Mouse (Mus musculus) limb, embryonic 10.5 days (tissue): ENCODE results near the gene Pold4. TPM values are rescaled to one million over a fixed set of nuclear protein-coding genes. Genes with fewer than 3 reads are reported as not detected.

Source experiments
- DNase-seq: peaks from one replicate; pipeline ENCODE4 v3.0.0-alpha.2; 2017; ENCODE audit warnings: low spot score
- H3K27ac ChIP-seq: fragments of 300-500 bp; sonication (generic); 2 replicates; pipeline ENCODE4 v1.5.1; 2016; ENCODE audit warnings: mild to moderate bottlenecking
- H3K27me3 ChIP-seq: fragments of 300-500 bp; sonication (generic); 2 replicates; pipeline ENCODE4 v1.6.1; 2016; ENCODE audit warnings: low read depth, mild to moderate bottlenecking; ENCODE audit not compliant: poor library complexity, severe bottlenecking
- H3K36me3 ChIP-seq: fragments of 300-500 bp; sonication (generic); 2 replicates; pipeline ENCODE4 v1.6.1; 2016; ENCODE audit warnings: mild to moderate bottlenecking, moderate library complexity
- H3K4me1 ChIP-seq: fragments of 300-500 bp; sonication (generic); 2 replicates; pipeline ENCODE4 v1.6.1; 2016
- H3K4me3 ChIP-seq: fragments of 300-500 bp; sonication (generic); 2 replicates; pipeline ENCODE4 v1.5.1; 2016; ENCODE audit warnings: mild to moderate bottlenecking, moderate library complexity
- H3K9me3 ChIP-seq: fragments of 300-500 bp; sonication (generic); replicated peaks from 2 replicates; pipeline ENCODE4 v1.6.1; 2016; ENCODE audit warnings: mild to moderate bottlenecking
- WGBS: fragments of 180-500 bp; shearing (Covaris S2); methylation state at CpG from one replicate; pipeline ENCODE4 v1.1.7; 2016; 5-methylcytosine and 5-hydroxymethylcytosine counted together
- polyA plus RNA-seq: library from polyadenylated mRNA; unstranded; fragments of >200 nt; fragmentation: Nextera tagmentation; extraction: Ambion mirVana; gene quantifications from 2 replicates; pipeline ENCODE4 v1.2.1, GENCODE M21; 2016

Pold4 gene
- polyA plus RNA-seq, 1 experiment from 2014 or later = 16.2 TPM

DNA sequence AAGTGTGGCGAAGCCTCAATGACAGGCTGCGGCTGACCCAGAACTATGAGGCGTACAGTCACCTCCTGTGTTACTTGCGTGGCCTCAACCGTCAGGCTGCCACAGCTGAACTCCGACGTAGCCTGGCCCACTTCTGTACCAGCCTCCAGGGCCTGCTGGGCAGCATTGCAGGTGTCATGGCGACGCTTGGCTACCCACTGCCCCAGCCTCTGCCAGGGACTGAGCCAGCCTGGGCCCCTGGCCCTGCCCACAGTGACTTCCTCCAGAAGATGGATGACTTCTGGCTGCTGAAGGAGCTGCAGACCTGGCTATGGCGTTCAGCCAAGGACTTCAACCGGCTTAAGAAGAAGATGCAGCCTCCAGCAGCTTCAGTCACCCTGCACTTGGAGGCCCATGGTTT, 9.5 kb upstream of the Pold4 start:
- DNase-seq = no peak
- peaks cover 29% of the 10 kb centered on the region for H3K36me3 ChIP-seq
- peaks cover 53% of the 10 kb centered on the region for H3K4me1 ChIP-seq
- 78% methylated on average over 11 of the region's 11 CpGs for WGBS
- peaks cover 25% of the 10 kb centered on the region for H3K27me3 ChIP-seq
- no peak overlapping the region for H3K27ac ChIP-seq
- no peaks in the 10 kb centered on the region for H3K9me3 ChIP-seq
- no peak overlapping the region for H3K4me3 ChIP-seq

DNA sequence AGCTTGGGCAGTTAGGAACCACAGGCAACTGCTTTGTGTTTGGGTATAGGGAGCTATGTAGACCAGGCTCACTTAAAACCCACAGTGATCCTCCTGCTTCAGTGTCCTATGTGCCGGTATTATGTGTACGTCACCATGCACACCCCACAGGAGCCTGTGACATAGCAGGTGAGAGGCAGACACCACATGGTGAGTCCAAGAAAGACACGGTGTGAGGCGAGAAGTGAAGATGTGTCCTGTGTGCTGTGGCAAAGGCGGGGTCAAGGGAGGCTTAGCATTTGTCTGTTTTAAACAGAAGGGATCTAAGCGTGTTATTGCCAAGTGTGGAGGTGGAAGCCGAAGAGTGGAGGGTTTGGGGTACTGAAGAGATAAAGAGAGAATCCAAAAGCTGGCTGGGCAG, 4.9 kb upstream of the Pold4 start:
- Histone ChIP-seq H3K36me3 (peaks cover 14% of the 10 kb centered on the region), H3K4me3 (no peak overlapping the region), H3K9me3 (no peaks in the 10 kb centered on the region), H3K4me1 (peaks cover 42% of the 10 kb centered on the region), H3K27me3 (peaks cover 42% of the 10 kb centered on the region), H3K27ac (no peak overlapping the region)
- DNase-seq = no peak
- 89% methylated on average over 7 of the region's 7 CpGs for WGBS

DNA sequence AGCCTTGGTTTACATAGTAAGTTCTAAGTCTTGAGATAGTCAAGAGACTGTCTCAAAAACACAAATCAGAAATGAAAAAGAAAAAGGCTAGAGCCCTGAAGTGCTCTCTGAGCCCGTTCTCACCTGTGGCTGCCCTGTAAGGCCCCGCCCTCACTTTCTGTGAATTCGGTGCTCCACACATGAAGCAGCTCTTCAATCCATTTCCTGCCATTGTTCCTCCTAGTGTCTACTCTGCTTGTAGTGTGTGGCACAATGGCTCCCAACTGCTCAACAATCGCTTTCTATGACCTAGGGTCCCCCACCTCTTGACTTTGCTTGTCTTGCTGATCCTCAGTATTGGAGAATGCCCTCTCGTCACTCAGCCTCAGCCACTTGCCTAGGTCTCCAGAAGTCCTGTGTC, 4.3 kb upstream of the Pold4 start:
- no peak overlapping the region for H3K27ac ChIP-seq
- WGBS = 75% methylated on average over 5 of the region's 5 CpGs

DNA sequence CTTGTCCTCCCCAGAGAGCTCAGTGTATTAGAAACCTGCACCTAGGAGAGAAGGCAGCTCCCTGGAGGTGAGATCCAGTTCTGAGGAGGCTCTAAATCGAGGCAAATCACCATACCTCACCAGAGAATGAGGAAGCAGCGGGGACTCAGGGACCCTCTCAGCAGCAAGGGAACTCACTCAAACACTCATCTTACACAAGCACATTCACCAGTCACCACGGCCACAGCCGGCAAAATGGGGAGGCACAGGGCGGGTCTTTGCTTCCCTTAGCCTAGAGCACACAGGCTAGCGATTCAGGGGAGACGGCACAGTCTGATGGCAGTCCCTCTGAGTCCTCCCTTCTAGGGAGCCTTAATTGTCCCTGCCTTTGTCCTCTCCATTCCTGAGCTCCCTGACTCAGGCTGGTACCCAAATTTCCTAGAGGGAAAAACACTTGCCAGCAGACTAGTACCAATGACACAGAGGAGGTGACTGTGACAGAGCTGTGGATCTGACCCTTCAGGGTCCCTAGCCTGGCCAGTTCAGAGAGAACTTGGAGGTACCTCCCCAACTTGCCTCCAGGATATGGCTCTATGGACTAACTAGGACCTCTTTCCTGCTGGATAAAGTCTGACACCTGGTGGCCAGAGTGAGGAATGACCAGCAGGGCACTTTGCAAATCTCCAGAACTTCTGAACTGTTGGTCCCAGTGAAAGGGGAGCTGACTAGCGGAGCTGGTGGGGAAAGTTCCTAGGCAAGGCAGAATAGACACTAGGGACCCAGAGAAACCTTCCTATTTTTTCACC, 3.6 kb upstream of the Pold4 start:
- WGBS = 19% methylated on average over 8 of the region's 8 CpGs
- Histone ChIP-seq H3K4me1 (peaks cover 41% of the 10 kb centered on the region), H3K27ac (0 out of 2 replicates have a peak overlapping the region, but pooled peaks have one; percentile 42), H3K9me3 (no peaks in the 10 kb centered on the region), H3K4me3 (no peak overlapping the region), H3K27me3 (peaks cover 34% of the 10 kb centered on the region), H3K36me3 (peaks cover under 1% of the 10 kb centered on the region; the same call in 1 of the 2 replicates)
- DNase-seq = peak; percentile 79

More for the DNA sequence above, 4.3 kb upstream of the Pold4 start:
- Histone ChIP-seq H3K9me3 (no peaks in the 10 kb centered on the region), H3K27me3 (peaks cover 35% of the 10 kb centered on the region), H3K4me1 (peaks cover 42% of the 10 kb centered on the region), H3K36me3 (peaks cover 7% of the 10 kb centered on the region), H3K4me3 (no peak overlapping the region)
- DNase-seq = no peak

DNA sequence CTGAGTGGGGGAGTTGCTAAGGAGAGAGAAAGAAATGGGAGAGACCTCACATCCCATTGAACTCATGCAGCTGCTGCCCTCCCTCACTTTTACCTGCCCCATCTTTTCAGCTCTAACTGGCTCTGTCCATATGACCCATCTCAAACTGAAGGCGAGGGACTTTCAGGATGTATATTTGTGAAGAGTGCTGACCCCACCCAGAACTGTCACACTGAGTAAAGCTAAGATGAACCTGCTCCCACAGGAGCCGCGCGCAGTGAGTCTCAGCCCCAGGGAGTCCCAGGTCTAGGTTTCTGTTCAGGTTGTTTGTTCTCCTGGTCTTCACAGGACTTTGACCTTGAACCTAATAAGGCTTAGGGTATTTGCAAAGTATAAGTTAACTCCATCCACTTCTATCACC, 2.8 kb upstream of the Pold4 start:
- 78% methylated on average over 4 of the region's 4 CpGs for WGBS
- H3K27me3 ChIP-seq = peaks cover 37% of the 10 kb centered on the region
- no peak overlapping the region for H3K4me3 ChIP-seq
- no peak overlapping the region for H3K27ac ChIP-seq
- no peaks in the 10 kb centered on the region for H3K9me3 ChIP-seq
- no peaks in the 10 kb centered on the region for H3K36me3 ChIP-seq
- peaks cover 41% of the 10 kb centered on the region for H3K4me1 ChIP-seq
- no peak for DNase-seq

DNA sequence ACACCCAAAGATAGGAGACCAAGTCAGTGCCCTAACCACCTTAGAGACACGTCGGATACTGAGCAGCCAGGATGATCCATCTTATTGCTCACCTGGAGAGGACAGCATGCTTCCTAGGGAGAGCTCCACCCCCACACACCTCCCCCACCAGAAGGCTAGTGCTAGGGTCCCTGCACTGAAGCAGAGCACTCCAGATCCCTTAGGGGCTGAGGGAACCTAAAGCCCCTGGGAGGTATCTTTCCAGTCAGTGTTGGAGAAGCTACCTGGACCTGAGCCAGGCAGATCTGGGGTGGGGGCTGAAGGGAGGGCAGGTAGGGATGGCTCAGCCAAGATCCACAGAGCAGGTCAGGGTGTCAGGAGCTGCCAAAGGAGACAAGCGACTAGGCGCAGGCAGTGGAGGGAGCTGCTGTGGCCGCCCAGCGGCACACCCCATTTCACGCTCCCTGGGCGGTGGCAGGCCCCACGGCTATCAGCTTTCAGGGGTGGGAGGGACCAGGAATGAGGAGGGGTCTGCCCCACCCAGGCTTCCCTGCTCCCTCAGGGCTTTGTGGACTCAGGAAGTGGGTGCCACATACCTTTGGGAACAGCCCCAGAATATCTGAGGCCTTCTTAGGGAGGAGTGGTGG, 2.1 kb upstream of the Pold4 start:
- peaks cover 41% of the 10 kb centered on the region for H3K4me1 ChIP-seq
- H3K9me3 ChIP-seq = no peaks in the 10 kb centered on the region
- H3K36me3 ChIP-seq = no peaks in the 10 kb centered on the region
- H3K4me3 ChIP-seq = 0 out of 2 replicates have a peak overlapping the region, but pooled peaks have one; percentile 17
- peak overlapping the region; percentile 61; the same call in 1 of the 2 replicates for H3K27ac ChIP-seq
- WGBS = 18% methylated on average over 9 of the region's 9 CpGs
- H3K27me3 ChIP-seq = peaks cover 37% of the 10 kb centered on the region
- no peak for DNase-seq

DNA sequence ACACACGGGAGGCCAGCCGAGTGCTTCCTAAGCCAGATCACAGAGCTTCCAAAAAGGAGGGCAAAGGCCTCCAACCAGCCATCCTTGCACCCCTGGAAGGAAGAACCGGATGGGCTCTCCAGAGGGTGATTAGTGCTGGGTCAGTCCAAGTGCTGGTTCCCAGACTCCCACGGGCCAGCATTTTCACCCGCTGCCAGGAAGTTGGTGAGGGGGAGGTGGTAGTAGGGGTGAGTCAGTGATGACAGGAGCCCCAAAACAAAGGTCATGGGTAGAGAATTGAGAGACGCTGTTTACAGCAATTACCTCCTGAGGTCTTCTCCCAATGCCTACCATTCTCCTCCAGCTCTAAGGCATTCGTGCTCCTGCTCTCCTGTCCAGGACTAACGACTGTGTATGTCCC, 1.3 kb upstream of the Pold4 start:
- Histone ChIP-seq H3K27ac (peak overlapping the region; percentile 61; the same call in 1 of the 2 replicates), H3K4me1 (peaks cover 41% of the 10 kb centered on the region)

DNA sequence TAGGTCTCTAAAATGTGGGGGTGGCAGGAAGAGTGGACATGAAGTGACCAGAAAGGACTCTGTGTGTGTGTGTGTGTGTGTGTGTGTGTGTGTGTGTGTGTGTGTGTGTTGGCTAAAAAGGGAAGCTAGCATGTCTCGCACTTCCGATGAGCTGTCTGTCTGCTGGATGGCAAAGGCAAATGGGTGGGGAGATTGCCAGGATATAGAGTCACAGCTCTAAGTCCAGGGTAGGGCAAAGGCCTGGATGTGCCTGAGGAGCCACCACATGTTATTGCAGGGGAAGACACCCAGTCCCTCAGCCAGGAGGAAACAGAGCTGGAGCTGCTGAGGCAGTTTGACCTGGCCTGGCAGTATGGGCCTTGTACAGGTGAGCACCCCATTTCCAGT, 480 bp downstream of the Pold4 start:
- H3K4me3 ChIP-seq = peak overlapping the region; percentile 68
- no peaks in the 10 kb centered on the region for H3K36me3 ChIP-seq
- no peaks in the 10 kb centered on the region for H3K9me3 ChIP-seq
- H3K27me3 ChIP-seq = peaks cover 34% of the 10 kb centered on the region
- 54% methylated on average over 2 of the region's 2 CpGs for WGBS
- H3K4me1 ChIP-seq = peaks cover 53% of the 10 kb centered on the region
- DNase-seq = no peak
- H3K27ac ChIP-seq = peak overlapping the region; percentile 85

More for the DNA sequence above, 1.3 kb upstream of the Pold4 start:
- H3K9me3 ChIP-seq = no peaks in the 10 kb centered on the region
- no peaks in the 10 kb centered on the region for H3K36me3 ChIP-seq
- no peak overlapping the region for H3K4me3 ChIP-seq
- no peak for DNase-seq
- H3K27me3 ChIP-seq = peaks cover 37% of the 10 kb centered on the region
- WGBS = 73% methylated on average over 8 of the region's 8 CpGs

DNA sequence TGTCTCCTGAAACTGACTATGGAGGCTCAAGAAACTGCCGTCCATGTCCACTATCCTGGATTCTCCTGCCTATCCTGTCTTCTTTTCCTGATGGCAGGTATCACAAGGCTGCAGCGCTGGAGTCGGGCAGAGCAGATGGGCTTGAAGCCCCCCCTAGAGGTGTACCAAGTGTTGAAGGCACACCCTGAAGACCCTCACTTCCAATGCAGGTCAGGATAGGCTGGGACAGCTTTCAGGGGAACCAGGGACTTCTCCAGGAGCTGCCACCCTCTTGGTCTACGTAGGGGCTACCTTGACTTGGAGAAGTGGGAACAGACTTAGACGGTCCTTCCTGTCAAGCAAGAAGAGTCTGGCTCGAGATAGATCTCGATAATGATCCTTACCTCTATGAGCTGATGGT, 952 bp downstream of the Pold4 start:
- Histone ChIP-seq H3K4me1 (peaks cover 53% of the 10 kb centered on the region), H3K9me3 (no peaks in the 10 kb centered on the region), H3K27me3 (peaks cover 30% of the 10 kb centered on the region), H3K36me3 (no peaks in the 10 kb centered on the region), H3K27ac (no peak overlapping the region), H3K4me3 (peak overlapping the region; percentile 68)
- 81% methylated on average over 7 of the region's 7 CpGs for WGBS
- no peak for DNase-seq

DNA sequence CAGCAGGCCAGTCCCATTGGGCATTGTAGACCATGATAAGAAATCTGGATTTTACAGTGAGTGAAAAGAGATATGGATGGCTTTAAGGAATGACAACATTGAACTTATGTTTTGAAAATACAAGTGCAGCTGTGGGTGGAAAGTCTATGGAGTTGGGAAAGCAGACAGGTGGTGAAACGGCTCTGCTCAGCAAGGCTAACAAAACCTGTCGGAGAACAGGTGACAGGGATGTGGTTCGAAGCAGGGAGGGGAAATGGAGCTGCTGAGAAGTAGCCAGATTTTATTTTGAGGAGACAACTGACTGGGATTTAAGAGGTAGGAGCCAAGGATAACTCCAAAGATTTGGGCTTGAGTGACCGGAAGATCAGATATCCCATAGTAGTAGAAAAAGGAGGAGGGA, 2.8 kb downstream of the Pold4 start:
- peaks cover 15% of the 10 kb centered on the region for H3K27me3 ChIP-seq
- H3K4me3 ChIP-seq = no peak overlapping the region
- no peak overlapping the region for H3K27ac ChIP-seq
- no peaks in the 10 kb centered on the region for H3K36me3 ChIP-seq
- 87% methylated on average over 4 of the region's 4 CpGs for whole genome bisulfite sequencing
- H3K4me1 ChIP-seq = peaks cover 46% of the 10 kb centered on the region
- no peak for DNase-seq
- no peaks in the 10 kb centered on the region for H3K9me3 ChIP-seq

DNA sequence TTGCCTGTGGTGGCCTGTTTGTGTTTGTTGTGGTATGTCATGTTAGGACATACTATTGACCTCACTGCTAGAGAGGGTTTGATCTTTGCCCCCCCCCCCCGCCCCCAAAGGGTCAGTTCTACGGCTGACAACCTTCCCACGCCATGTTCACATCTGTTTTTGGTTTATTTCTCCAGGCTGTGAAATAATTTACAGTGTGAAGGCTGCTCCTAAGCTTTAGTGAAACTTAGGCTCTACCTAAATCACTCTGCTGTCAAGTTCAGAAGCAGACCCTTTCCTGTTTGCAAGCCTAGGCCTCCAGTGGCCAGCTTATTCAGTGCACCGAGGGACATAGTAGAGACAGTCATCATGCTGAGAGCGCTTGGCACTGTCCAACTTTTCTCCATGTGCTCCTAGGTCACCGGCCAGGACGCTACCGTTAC, 8.6 kb downstream of the Pold4 start:
- DNase-seq = peak; percentile 51
- 23% methylated on average over 8 of the region's 8 CpGs for WGBS
- Histone ChIP-seq H3K36me3 (no peaks in the 10 kb centered on the region), H3K4me3 (no peak overlapping the region), H3K27ac (0 out of 2 replicates have a peak overlapping the region, but pooled peaks have one; percentile 17), H3K4me1 (peaks cover 33% of the 10 kb centered on the region), H3K27me3 (no peaks in the 10 kb centered on the region), H3K9me3 (no peaks in the 10 kb centered on the region)

DNA sequence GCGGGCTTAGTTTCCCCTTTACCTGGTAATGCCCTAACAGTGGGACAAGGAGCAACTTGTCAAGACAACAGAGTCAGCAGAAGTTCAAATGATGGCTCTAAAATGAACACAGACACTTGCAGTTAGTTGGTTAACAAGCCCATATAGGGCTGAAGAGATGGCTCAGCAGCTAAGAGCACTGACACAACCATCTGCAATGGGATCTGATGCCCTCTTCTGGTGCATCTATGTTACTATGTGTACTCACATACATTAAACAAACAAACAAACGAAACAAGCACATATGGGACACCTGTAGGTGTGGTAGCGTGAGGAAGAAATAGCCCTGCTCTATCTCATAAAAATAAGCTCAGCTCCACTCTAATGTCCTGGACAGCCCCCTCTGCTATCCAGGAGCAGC, 10.7 kb downstream of the Pold4 start:
- H3K27ac ChIP-seq = no peak overlapping the region
- 65% methylated on average over 3 of the region's 3 CpGs for WGBS
- H3K4me1 ChIP-seq = peaks cover 21% of the 10 kb centered on the region
- H3K27me3 ChIP-seq = no peaks in the 10 kb centered on the region
- H3K4me3 ChIP-seq = no peak overlapping the region
- DNase-seq = no peak
- H3K9me3 ChIP-seq = no peaks in the 10 kb centered on the region
- no peaks in the 10 kb centered on the region for H3K36me3 ChIP-seq

DNA sequence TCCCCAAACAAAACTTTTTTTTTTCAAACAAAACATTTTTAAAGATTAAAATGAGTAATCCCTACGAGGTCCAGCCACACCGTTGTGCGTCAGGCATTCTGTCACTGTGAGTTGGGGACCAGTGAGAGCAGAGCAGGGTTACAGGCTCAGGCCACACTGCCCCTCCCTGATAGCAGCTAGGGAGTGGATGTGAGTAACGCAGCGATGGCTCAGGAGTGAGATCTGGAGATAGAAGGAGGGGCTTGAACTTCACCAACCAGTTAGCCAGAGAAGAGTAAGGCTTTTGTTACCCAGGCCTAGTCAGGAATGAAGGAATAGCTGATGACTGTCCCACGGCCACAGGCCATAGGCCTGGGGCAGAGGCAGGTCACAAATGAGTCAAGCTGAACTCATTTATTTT, 13.1 kb downstream of the Pold4 start:
- DNase-seq = no peak
- no peaks in the 10 kb centered on the region for H3K27me3 ChIP-seq
- H3K4me1 ChIP-seq = peaks cover 13% of the 10 kb centered on the region
- H3K27ac ChIP-seq = no peak overlapping the region
- WGBS = 84% methylated on average over 6 of the region's 6 CpGs
- H3K9me3 ChIP-seq = no peaks in the 10 kb centered on the region
- H3K4me3 ChIP-seq = no peak overlapping the region
- no peaks in the 10 kb centered on the region for H3K36me3 ChIP-seq
